Comparison of ENCODE assay signal across 19 mouse cellular contexts in genomic region chr6:145343457-145343856, GRCm38 (mm10).
DNase-seq lines count a peak whose midpoint lies in the region; ATAC-seq and TF ChIP-seq lines count a peak whose summit lies in the region.
"Had no signal": no experiment of that assay in that cellular context is flagged by ENCODE, and none has a peak within 500 bp of the region (broad histone marks: within the 10 kb centered on the region; RNA-seq: fewer than 3 reads in every experiment).

No protein-coding gene starts in this region.

- no peak for TF ChIP-seq CTCF in liver, adult 2 months (IDR thresholded peaks at IDR 0.05; ENCODE audit: low read depth, low read length)

- no peaks in the 10 kb centered on the region for H3K36me3 ChIP-seq in liver, adult 2 months (ENCODE audit: control insufficient read depth, insufficient read depth, low read length)
- no peaks in the 10 kb centered on the region for H3K36me3 ChIP-seq in liver, embryonic 11.5 days (ENCODE audit: control insufficient read depth, insufficient read depth, low read length)
- H3K36me3 ChIP-seq: embryonic facial prominence, embryonic 10.5 days; heart, embryonic 10.5 days; hindbrain, embryonic 12.5 days had no signal

- ATAC-seq in liver, embryonic 11.5 days (replicated peaks; ENCODE audit: low FRiP score) = no peak
- ATAC-seq: activated CD4-positive, CD25-positive, alpha-beta regulatory T cell, adult 4 months; forebrain, embryonic 13.5 days; hindbrain, embryonic 16.5 days had no signal

- H3K4me1 ChIP-seq in liver, adult 2 months (ENCODE audit: control insufficient read depth, insufficient read depth, low read length) = peaks cover 27% of the 10 kb centered on the region
- H3K4me1 ChIP-seq in liver, embryonic 11.5 days (replicated peaks; ENCODE audit: control insufficient read depth, insufficient read depth, low read length) = peaks cover 13% of the 10 kb centered on the region

- peak; percentile 22 for DNase-seq in liver, adult 2 months (ENCODE audit: extremely low read depth, low read depth, low spot score)
- no peak for DNase-seq in liver, embryonic 11.5 days (ENCODE audit: low spot score)
- DNase-seq in 416B (ENCODE audit: low read depth) = peak; percentile 70
- DNase-seq in B cell, adult 2 months = peak; percentile 65 to 66
- DNase-seq in induced T-regulatory cell, adult 2 months (ENCODE audit: low read depth) = peak; percentile 38
- DNase-seq in gastrocnemius, postnatal 25 days = no peak
- DNase-seq in layer of hippocampus, adult 8-10 months (ENCODE audit: low spot score in 2 of 2) = no peak
- DNase-seq: cerebellum, adult 18-20 months; cerebellum, postnatal 10 days; heart, adult 18-20 months; heart, postnatal 10 days; heart, postnatal 4 days; kidney, adult 11 months had no signal

- H3K27me3 ChIP-seq in liver, adult 2 months (ENCODE audit: control insufficient read depth, insufficient read depth, low read length) = no peaks in the 10 kb centered on the region
- 0 out of 2 replicates have a peak, but pooled peaks cover 5% of the 10 kb centered on the region for H3K27me3 ChIP-seq in liver, embryonic 11.5 days (replicated peaks; ENCODE audit: control insufficient read depth, insufficient read depth, low read length)

- TF ChIP-seq POLR2A in liver, adult 2 months (IDR thresholded peaks at IDR 0.05; ENCODE audit: extremely low read depth, insufficient read depth, low read length) = no peak

- H3K79me2 ChIP-seq in liver, adult 2 months (ENCODE audit: control insufficient read depth, insufficient read depth, low read length) = no peaks in the 10 kb centered on the region

- no peak overlapping the region for H3K9ac ChIP-seq in liver, adult 2 months (ENCODE audit: low read depth, low read length)
- H3K9ac ChIP-seq in liver, embryonic 11.5 days (ENCODE audit: low read depth, low read length) = no peak overlapping the region
- H3K9ac ChIP-seq: forebrain, embryonic 13.5 days; hindbrain, embryonic 12.5 days had no signal

- 59% methylated on average over 1 of the region's 1 CpGs for WGBS in liver, adult 2 months
- 79% methylated on average over 1 of the region's 1 CpGs for WGBS in liver, embryonic 11.5 days

- H3K9me3 ChIP-seq in liver, embryonic 11.5 days (ENCODE audit: control insufficient read depth, low read length) = no peaks in the 10 kb centered on the region
- H3K9me3 ChIP-seq: embryonic facial prominence, embryonic 10.5 days; forebrain, embryonic 13.5 days; heart, embryonic 10.5 days; hindbrain, embryonic 12.5 days had no signal

- no peak overlapping the region for H3K4me2 ChIP-seq in liver, embryonic 11.5 days
- H3K4me2 ChIP-seq: forebrain, embryonic 13.5 days; hindbrain, embryonic 12.5 days had no signal

- no peak overlapping the region for H3K27ac ChIP-seq in liver, adult 2 months (replicated peaks; ENCODE audit: insufficient read depth, low read depth, low read length)
- no peak overlapping the region for H3K27ac ChIP-seq in liver, embryonic 11.5 days (ENCODE audit: low read depth, low read length)
- H3K27ac ChIP-seq: embryonic facial prominence, embryonic 10.5 days; forebrain, embryonic 13.5 days; heart, embryonic 10.5 days; hindbrain, embryonic 12.5 days had no signal

- no peak overlapping the region for H3K4me3 ChIP-seq in liver, adult 2 months (ENCODE audit: insufficient read depth, low read depth, low read length)
- H3K4me3 ChIP-seq in liver, embryonic 11.5 days (ENCODE audit: low read depth, low read length) = no peak overlapping the region
- H3K4me3 ChIP-seq: embryonic facial prominence, embryonic 10.5 days; forebrain, embryonic 13.5 days; heart, embryonic 10.5 days; hindbrain, embryonic 12.5 days had no signal

Comparison
In these comparisons a context has a peak if more than half of its experiments do, and no peak if none do; other contexts are left out.
1. DNase-seq: peak in liver, adult 2 months (single experiment), 416B (single experiment), B cell, adult 2 months (2 of 2) and induced T-regulatory cell, adult 2 months (single experiment); none in liver, embryonic 11.5 days (single experiment), gastrocnemius, postnatal 25 days (single experiment) and layer of hippocampus, adult 8-10 months (0 of 2).